Mouse (Mus musculus) MN1 (cell line): ENCODE measurements around the gene Znrf4.

Experiments
- DNase-seq: peaks from one replicate; pipeline ENCODE4 v3.0.0-alpha.2; 2016; ENCODE audit warnings: low spot score

Znrf4 gene

GRCm38 (mm10) chr17:56512310-56512709 is at the start of gene Znrf4:
Gene Znrf4 (minus strand): TSS chr17:56512431.
- DNase-seq: no peak

- no peak for DNase-seq
Observed at GRCm38 (mm10) chr17:56561866-56562265, 49.6 kb upstream of the Znrf4 start.

- DNase-seq: no peak
Observed at GRCm38 (mm10) chr17:56560131-56560530, 47.9 kb upstream of the Znrf4 start.

GRCm38 (mm10) chr17:56559386-56559785 is 47.2 kb upstream of the Znrf4 start:
- no peak for DNase-seq

GRCm38 (mm10) chr17:56558448-56558847 is 46.2 kb upstream of the Znrf4 start:
- peak; percentile 77 for DNase-seq

GRCm38 (mm10) chr17:56554122-56554551 is 41.9 kb upstream of the Znrf4 start, which contains the start of gene Gm20219:
Gene Gm20219 (minus strand): TSS chr17:56554387.
- no peak for DNase-seq

GRCm38 (mm10) chr17:56552781-56553363 is 40.6 kb upstream of the Znrf4 start:
- peak; percentile 77 for DNase-seq

- no peak for DNase-seq
Observed at GRCm38 (mm10) chr17:56551841-56552581, 39.8 kb upstream of the Znrf4 start.

GRCm38 (mm10) chr17:56550784-56551475 is 38.7 kb upstream of the Znrf4 start:
- DNase-seq: no peak

GRCm38 (mm10) chr17:56548605-56549105 is 36.4 kb upstream of the Znrf4 start:
- no peak for DNase-seq

GRCm38 (mm10) chr17:56547846-56548604 is 35.8 kb upstream of the Znrf4 start:
- DNase-seq: no peak

GRCm38 (mm10) chr17:56547116-56547845 is 35.0 kb upstream of the Znrf4 start:
- peak; percentile 54 for DNase-seq

GRCm38 (mm10) chr17:56546576-56546975 is 34.3 kb upstream of the Znrf4 start:
- no peak for DNase-seq

- no peak for DNase-seq
Observed at GRCm38 (mm10) chr17:56545945-56546344, 33.7 kb upstream of the Znrf4 start.

GRCm38 (mm10) chr17:56544699-56545387 is 32.6 kb upstream of the Znrf4 start:
- DNase-seq: no peak

- DNase-seq: no peak
Observed at GRCm38 (mm10) chr17:56543684-56544224, 31.5 kb upstream of the Znrf4 start.

- DNase-seq: no peak
Observed at GRCm38 (mm10) chr17:56542736-56543135, 30.5 kb upstream of the Znrf4 start.

GRCm38 (mm10) chr17:56540562-56540975 is 28.3 kb upstream of the Znrf4 start:
- no peak for DNase-seq

- no peak for DNase-seq
Observed at GRCm38 (mm10) chr17:56537912-56538311, 25.7 kb upstream of the Znrf4 start.

- DNase-seq: no peak
Observed at GRCm38 (mm10) chr17:56536874-56537273, 24.6 kb upstream of the Znrf4 start.
